Mouse (Mus musculus) lung, adult 2 months (tissue): ENCODE measurements around the gene Sh3d21.

Experiments used
- CTCF ChIP-seq: fragments of 200-500 bp; IDR thresholded peaks from 2 replicates; pipeline ENCODE4 v1.5.1; 2011; ENCODE audit warnings: mild to moderate bottlenecking, low read length, control low read depth; ENCODE audit not compliant: insufficient read depth
- POLR2A ChIP-seq: fragments of 200-500 bp; IDR thresholded peaks from 2 replicates; pipeline ENCODE4 v1.6.1; 2011; ENCODE audit warnings: low read depth, mild to moderate bottlenecking, control low read depth, low read length, borderline replicate concordance; ENCODE audit errors: extremely low read depth

DNA sequence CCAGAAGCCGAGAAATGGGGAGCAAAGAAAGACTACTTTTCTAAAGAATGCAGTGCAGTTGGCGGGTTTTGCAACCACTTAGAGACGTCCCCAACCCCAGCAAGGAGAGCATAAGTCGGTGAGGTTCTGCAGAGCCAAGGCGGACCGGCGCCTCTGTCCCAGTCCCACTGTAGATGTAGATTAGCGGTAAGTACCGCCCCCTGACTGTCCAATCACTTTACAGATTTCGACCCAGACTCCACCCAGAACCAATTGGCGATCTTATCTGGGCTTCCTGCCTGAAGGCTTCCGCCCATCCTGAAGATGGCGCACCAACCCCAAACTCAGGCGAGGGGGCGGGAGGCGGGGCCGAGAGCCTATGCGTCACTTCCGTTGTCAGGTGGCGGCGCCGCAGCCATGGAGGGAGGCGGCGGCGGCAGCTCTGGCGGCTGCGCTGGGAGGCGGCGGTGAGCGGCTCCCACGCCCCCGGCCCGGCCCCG lies 59.7 kb downstream of the Sh3d21 start, which contains the start of gene Stk40:
- TF ChIP-seq CTCF (peak; percentile 44; the same call in 1 of the 2 replicates), POLR2A (peak; percentile 94)
